Mouse (Mus musculus) small intestine, adult 2 months (tissue): ENCODE results near the gene Plekhg1. TPM values are rescaled to one million over a fixed set of nuclear protein-coding genes. Genes with fewer than 3 reads are reported as not detected.
A peak's percentile ranks its signal among the peaks of the same experiment; 100 is the strongest.

ENCODE experiments used
- H3K27ac ChIP-seq: fragments of 200-500 bp; 2 replicates; pipeline ENCODE4 v1.5.1; 2012; ENCODE audit warnings: low read depth, low read length, control low read depth, inconsistent platforms; ENCODE audit not compliant: insufficient read depth
- H3K27me3 ChIP-seq: fragments of 200-500 bp; 2 replicates; pipeline ENCODE4 v1.6.1; 2012; ENCODE audit warnings: mild to moderate bottlenecking, moderate library complexity, low read length, inconsistent platforms; ENCODE audit not compliant: control insufficient read depth, insufficient read depth
- H3K36me3 ChIP-seq: fragments of 200-500 bp; 2 replicates; pipeline ENCODE4 v1.6.1; 2012; ENCODE audit warnings: mild to moderate bottlenecking, low read length, control low read depth, inconsistent platforms; ENCODE audit not compliant: control insufficient read depth, insufficient read depth
- H3K4me1 ChIP-seq: fragments of 200-500 bp; 2 replicates; pipeline ENCODE4 v1.6.1; 2012; ENCODE audit warnings: low read length, inconsistent platforms, mixed read lengths; ENCODE audit not compliant: control insufficient read depth, insufficient read depth, insufficient read length
- H3K4me3 ChIP-seq: fragments of 200-500 bp; 2 replicates; pipeline ENCODE4 v1.5.1; 2012; ENCODE audit warnings: low read depth, mild to moderate bottlenecking, control low read depth, inconsistent platforms, low read length, moderate library complexity
- CTCF ChIP-seq: fragments of 200-500 bp; IDR thresholded peaks from 2 replicates; pipeline ENCODE4 v1.5.1; 2012; ENCODE audit warnings: low read depth, mild to moderate bottlenecking, control low read depth, inconsistent platforms, low read length, moderate library complexity, mixed read lengths; ENCODE audit not compliant: insufficient replicate concordance, insufficient read length; ENCODE audit errors: extremely low read depth
- POLR2A ChIP-seq: fragments of 200-500 bp; IDR thresholded peaks from 2 replicates; pipeline ENCODE4 v1.6.1; 2012; ENCODE audit warnings: low read depth, mild to moderate bottlenecking, control low read depth, inconsistent platforms, low read length, moderate library complexity
- WGBS: fragments of 180-500 bp; shearing (Covaris S2); methylation state at CpG from one replicate; pipeline ENCODE4 v1.1.7; 2018; 5-methylcytosine and 5-hydroxymethylcytosine counted together
- polyA plus RNA-seq: library from polyadenylated mRNA; depleted of rRNA; stranded (reverse); fragments of >200 nt; gene quantifications from 2 replicates; pipeline ENCODE4 v1.2.3, GENCODE M21; 2012; rRNA removed

Plekhg1 gene
- polyA plus RNA-seq, 1 experiment: 1.7 TPM

DNA sequence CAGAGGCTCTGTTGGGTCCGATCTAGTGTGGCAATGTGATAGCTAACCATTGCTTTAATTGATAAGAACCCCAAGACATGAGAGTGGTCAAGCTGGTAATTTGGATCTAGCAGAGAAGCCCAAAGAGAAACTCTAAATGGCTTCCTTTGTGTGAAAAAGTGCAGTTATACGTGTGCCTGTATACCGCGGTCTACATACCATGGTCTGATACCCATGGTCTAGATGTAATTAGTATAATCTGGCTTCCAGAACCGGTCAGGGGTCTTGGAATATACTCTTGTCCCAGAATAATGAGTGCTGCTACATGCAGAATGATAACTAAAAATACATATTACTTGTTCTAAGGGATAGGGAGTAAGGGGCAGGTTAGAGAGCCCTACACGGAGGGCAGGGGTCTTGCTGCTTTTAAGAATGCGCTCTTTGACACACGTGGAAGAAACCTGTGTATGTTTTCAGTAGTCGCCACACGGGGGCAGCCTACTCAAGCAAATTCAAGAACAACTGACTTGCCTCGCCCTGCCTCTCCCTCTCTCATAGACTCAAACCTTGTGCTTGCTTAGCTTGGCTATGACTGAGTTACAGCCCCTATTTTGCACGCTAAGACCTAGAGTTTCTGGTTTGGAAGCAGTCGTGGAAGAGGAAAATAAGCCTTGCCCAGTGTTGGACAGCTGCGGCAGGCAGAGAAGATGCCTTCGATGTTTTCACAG is 256.2 kb downstream of the Plekhg1 start:
- WGBS: 54% methylated on average over 15 of the region's 15 CpGs

DNA sequence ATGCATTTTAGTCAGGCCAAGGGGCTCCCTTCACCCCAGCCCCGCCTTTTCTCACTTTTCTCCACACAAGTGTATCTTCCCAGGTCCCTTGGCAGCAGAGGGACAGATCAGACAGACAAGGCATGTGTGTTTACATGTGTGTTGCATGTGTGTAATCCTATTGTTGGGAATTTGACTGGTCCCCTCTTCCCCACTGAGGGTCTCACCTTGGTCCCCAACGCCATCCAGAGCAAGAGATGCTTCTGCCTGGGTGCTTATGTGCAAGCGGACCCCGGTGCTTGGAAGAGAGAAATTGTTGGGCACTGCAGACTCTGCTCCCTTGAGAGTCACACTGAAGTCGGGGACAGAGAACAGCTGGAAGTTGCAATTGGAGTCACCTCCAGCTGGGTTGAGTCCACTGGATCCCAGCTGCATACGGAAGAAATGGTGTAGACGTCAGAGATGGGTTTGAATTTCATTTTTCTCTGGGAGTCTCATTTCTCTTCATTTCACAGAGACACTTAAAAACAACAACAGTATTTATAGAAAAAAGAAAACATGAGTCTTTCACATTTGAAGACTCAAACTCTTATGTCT is 257.8 kb downstream of the Plekhg1 start:
- H3K4me1 ChIP-seq: no peaks in the 10 kb centered on the region
- WGBS: 88% methylated on average over 7 of the region's 7 CpGs
- no peaks in the 10 kb centered on the region; the same call in 1 of the 2 replicates for H3K36me3 ChIP-seq
- no peak overlapping the region for H3K4me3 ChIP-seq
- H3K27ac ChIP-seq: no peak overlapping the region
- H3K27me3 ChIP-seq: no peaks in the 10 kb centered on the region
- no peak for TF ChIP-seq POLR2A
- no peak for TF ChIP-seq CTCF

More for the DNA sequence above, 256.2 kb downstream of the Plekhg1 start:
- Histone ChIP-seq H3K4me3 (no peak overlapping the region), H3K36me3 (peaks cover 9% of the 10 kb centered on the region; the same call in 1 of the 2 replicates), H3K27me3 (no peaks in the 10 kb centered on the region), H3K27ac (no peak overlapping the region), H3K4me1 (no peaks in the 10 kb centered on the region)
- TF ChIP-seq CTCF (peak; percentile 85; the same call in 1 of the 2 replicates), POLR2A (no peak)

DNA sequence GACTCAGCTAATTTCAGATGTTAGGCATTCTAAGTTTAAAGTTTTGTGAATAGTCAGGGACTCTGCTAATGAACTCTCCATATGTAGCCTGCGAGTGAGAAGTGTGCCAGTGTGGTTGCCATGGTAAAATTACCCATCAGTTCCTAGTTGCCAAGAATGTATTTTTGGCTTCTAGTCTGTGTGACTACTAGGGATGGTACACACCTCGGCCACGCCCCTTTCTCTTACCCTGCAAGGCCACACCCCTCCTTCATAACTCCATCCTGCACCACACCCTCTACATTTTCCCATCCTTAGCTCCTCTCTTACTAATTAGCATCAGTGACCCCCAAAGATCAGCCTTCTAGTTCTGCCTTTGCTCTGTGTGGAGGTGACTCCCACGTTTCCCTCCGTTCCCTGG is 262.5 kb downstream of the Plekhg1 start:
- Histone ChIP-seq H3K4me1 (no peaks in the 10 kb centered on the region), H3K36me3 (no peaks in the 10 kb centered on the region), H3K27ac (no peak overlapping the region), H3K4me3 (no peak overlapping the region), H3K27me3 (no peaks in the 10 kb centered on the region)
- 81% methylated on average over 5 of the region's 5 CpGs for WGBS
- no peak for TF ChIP-seq POLR2A
- no peak for TF ChIP-seq CTCF

DNA sequence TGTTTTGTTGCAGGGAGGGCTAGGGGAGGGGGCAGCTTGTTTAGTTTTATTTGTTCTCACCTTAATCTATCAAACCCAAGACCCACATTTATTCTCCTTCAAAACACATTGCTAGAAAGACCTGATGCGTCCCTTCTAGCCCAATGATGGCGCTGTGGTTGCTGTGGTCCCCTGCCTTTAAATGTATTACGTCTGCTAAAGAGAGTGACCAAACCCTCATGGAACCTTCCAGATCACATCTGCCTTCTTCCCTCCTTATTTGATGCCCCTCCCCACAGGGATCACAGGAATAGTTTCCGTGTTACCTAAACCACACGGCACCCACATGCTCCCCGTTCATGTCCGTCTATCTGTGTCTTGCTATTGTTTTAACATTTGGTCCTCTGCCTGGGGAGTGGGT is 265.0 kb downstream of the Plekhg1 start:
- WGBS: 89% methylated on average over 7 of the region's 7 CpGs
- H3K27ac ChIP-seq: no peak overlapping the region
- H3K27me3 ChIP-seq: no peaks in the 10 kb centered on the region
- peaks cover 2% of the 10 kb centered on the region; the same call in 1 of the 2 replicates for H3K36me3 ChIP-seq
- H3K4me1 ChIP-seq: no peaks in the 10 kb centered on the region
- H3K4me3 ChIP-seq: no peak overlapping the region
- TF ChIP-seq CTCF: no peak
- TF ChIP-seq POLR2A: no peak

DNA sequence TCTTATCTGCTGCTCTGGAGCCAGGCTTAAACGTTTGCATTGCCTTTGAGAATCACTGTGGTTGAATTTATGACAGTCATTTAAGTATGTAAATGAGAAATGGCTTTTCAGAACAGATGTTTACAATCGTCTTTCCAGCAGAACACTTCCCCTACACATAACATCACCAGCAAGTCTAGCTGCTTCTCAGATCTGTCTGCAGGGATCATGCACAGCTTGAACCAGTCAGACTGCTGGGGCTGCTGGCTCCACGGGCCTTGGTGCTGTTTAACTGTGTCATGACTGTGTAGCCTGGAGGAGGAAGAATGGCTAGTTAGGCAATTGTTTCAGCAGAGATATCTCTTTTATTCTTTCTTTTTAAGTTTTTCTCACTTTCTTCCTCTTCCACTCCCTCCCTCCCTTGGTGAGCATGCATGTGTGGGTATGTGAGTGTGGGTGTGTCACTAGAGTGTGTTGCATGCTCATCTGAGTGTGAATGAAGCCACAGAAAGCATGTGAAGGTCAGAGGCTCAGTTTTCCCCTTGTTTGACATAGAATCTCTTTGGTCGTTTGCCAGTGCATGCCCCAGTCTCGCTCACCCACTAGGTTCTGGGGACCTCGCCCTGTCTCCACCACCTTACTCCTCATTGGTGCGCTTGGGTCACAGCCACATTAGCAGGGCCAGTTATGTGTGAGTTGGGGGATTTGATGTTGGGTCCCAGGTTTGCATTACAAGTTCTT is 266.3 kb downstream of the Plekhg1 start:
- Histone ChIP-seq H3K4me1 (no peaks in the 10 kb centered on the region), H3K36me3 (peaks cover 2% of the 10 kb centered on the region; the same call in 1 of the 2 replicates), H3K27me3 (no peaks in the 10 kb centered on the region), H3K4me3 (no peak overlapping the region), H3K27ac (no peak overlapping the region)
- TF ChIP-seq CTCF (no peak), POLR2A (no peak)
- WGBS: 54% methylated on average over 7 of the region's 7 CpGs

Other genes with a start within 250 kb of the Plekhg1 start
- gene Iyd, start 200.1 kb upstream of the Plekhg1 start, polyA plus RNA-seq: 4.3 and 5.2 TPM in 2 replicates
- 0.81 and 1.3 TPM in 2 replicates for gene Mthfd1l, start 232.8 kb downstream of the Plekhg1 start, polyA plus RNA-seq